Mouse (Mus musculus) cerebellum, adult 9-11 months (tissue): ENCODE measurements around the gene Coro6.

ENCODE experiments used
- DNase-seq: peaks from one replicate; pipeline ENCODE4 v3.0.0; 2022

Coro6 gene

GRCm38 (mm10) chr11:77494344-77494676, 32.1 kb downstream of the Coro6 start:
- no peak for DNase-seq

DNA sequence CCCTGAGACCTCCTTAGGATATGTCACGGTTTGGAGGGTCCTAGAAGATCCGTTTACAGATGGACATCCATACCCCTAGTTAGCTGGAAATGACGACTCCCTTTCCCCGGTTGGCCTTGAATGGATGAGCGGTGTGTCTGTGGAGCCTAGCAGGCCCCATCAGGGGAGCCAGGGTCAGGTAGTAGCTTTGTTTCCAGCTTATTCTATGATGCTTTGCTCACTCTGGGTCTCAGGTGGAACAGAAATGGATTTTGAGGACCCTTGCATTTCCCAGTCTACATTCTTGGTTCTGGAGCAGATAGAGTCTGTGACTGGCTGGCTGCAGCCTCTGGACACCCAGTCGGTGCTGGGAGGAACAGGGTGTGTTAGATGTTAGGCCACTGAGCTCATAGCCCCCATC, 32.6 kb downstream of the Coro6 start:
- DNase-seq, result no peak

DNA sequence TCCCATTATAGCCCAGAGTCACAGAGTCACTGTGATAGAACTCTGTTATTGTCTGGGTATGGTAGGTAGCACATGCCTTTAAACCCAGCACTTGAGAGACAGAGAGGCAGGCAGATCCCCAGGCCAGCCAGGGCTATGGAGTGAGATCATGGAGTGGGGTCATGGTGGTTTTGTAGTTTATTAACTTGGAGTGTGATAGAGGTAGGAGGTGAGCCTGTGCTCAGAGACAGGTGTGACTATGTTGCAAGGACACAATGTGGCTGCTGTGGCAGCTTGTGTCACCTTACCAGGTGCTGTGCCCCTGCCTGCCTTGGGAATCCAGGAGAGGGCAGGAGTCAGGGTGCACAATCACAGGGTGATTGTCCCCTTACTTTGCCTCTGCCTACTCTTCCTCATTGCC, 33.3 kb downstream of the Coro6 start:
- no peak for DNase-seq

- peak; percentile 70 for DNase-seq
These were observed 35.1 kb downstream of the Coro6 start for GRCm38 (mm10) chr11:77497341-77497756.

DNA sequence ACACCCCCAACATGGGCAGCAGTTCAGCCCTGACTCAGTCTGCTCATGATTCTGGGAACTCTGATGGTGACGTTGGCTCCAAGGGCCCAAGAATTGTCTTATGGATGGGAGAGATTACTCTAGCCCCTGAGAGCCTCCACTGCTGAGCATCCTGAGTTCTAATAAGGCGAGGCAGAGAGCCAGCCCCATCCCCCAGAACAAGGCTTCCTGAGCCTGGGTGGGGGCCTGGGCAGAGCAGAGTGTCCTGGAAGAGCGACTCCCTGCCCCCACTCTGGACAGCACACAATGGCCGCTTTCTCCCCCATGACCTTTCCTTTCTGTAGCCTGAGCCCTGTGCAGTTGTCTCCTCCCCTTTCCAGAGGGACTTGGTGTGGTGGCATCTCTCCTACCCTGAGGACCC, 35.6 kb downstream of the Coro6 start:
- no peak for DNase-seq

DNA sequence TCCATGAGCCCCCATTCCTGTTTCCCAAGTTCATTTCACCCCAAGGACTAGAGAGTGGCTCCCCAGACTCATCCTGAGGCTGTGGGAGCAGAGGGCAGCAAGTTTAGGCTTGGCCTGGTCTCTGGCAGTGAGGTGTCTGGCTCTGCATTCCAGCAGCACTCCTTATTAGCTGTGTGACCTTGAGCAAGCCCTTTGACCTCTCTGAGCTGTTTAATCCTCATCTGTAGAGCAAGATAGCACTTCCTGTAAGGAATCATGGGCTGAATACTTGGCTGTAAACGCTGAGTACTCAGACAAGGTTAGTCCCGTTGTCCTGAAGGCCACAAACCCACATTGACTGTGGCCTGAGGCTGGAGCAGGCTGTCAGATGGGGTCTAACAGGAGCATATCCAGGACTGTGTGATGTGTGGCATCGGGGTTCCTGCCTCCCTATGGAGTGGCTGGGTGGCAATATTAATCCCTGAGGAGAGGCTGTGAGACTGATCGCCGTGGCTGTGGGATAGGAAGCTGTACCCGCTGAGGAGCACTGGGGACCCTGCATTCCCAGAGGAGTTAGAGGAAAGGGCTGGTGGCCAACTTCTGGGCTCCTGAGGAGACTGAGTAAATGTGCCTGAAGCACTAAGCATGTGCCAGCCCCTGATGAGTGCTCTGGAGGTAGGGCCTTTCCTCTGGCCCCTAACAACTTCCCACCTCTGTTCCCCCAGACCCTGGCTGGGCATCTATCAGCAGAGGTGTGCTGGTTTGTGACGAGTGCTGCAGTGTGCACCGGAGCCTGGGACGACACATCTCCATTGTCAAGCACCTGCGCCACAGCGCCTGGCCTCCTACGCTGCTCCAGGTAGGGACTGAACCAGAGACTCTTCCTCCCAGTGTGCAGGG, 36.3 kb downstream of the Coro6 start:
- peak; percentile 66 for DNase-seq

GRCm38 (mm10) chr11:77499354-77499753, 37.1 kb downstream of the Coro6 start:
- DNase-seq, result peak; percentile 89

DNA sequence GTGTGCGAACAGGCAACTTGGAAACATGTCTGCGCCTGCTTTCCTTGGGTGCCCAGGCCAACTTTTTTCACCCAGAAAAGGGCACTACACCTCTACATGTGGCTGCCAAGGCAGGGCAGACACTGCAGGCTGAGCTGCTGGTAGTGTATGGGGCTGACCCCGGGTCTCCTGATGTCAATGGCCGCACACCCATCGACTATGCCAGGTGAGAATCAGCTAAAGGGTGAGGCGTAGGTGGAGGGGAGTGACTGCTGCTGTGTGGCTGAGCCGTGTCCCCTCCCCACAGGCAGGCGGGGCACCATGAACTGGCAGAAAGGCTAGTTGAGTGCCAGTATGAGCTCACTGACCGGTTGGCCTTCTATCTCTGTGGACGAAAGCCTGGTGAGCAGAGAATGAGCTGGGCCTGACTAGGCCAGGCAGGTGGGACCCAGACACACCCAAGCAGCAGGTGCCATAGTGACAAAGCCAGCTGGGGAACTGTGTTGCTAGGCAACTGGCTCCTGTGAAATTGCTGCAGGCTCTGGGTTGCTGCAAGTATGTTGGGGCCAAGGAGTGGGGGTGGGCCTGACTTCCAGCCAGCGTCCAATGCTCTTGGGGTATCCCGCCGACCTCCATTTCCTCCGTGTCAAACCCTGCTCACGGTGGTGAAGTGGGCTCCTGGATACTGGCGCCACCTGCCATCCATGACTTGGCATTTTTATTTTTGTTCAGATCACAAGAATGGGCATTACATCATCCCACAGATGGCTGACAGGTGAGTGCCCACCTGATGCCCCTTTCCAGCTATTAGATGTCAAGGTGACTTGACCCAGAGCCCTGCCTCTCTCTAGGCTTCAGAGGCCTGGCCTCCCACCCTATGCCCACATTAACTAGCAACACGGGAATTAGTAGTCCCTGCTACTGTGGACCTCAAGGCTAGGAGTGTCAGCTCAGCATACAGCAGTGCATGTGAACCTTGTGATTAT, 38.4 kb downstream of the Coro6 start:
- peak; percentile 76 for DNase-seq

GRCm38 (mm10) chr11:77501392-77501791, 39.2 kb downstream of the Coro6 start:
- DNase-seq, result peak; percentile 84

- DNase-seq, result peak; percentile 51
These were observed 39.8 kb downstream of the Coro6 start for GRCm38 (mm10) chr11:77501971-77502370.

GRCm38 (mm10) chr11:77502481-77502880, 40.3 kb downstream of the Coro6 start:
- peak; percentile 32 for DNase-seq

DNA sequence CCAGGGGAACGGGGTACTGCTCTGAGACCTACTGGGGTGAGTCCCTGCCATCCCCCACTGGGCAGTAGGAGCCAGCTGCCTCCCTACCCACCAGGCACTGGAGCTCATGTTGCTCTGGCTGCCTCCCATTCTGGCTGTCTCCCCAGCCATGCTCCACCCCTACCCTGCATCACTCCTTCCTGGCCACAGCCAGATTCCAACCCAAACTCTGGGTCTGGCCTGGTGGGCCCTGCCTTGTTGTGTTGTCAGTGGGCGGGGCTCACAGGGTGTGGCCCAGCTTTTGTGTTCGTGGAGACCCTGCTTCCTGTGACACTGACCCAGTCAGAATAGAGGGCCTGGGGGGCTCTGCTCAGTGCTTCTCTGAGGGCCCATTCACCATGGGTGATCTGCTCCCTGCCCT, 41.3 kb downstream of the Coro6 start:
- no peak for DNase-seq

DNA sequence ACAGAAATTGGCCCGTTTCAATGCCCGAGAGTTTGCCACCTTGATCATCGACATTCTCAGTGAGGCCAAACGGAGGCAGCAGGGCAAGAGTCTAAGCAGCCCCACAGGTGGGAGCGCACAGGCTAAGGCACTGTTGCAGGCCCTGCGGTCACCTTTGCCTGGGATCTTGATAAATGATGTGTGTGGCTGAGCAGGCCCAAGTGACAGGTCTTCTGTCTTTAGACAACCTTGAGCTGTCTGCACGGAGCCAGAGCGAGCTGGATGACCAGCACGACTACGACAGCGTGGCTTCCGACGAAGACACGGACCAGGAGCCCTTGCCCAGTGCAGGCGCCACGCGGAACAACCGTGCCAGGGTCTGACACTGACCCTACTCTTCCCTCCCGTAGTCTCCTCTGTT, 42.2 kb downstream of the Coro6 start:
- DNase-seq, result peak; percentile 33

- peak; percentile 40 for DNase-seq
These were observed 43.2 kb downstream of the Coro6 start for GRCm38 (mm10) chr11:77505291-77505980.

- DNase-seq, result peak; percentile 46
These were observed 44.1 kb downstream of the Coro6 start for GRCm38 (mm10) chr11:77506273-77506672.

DNA sequence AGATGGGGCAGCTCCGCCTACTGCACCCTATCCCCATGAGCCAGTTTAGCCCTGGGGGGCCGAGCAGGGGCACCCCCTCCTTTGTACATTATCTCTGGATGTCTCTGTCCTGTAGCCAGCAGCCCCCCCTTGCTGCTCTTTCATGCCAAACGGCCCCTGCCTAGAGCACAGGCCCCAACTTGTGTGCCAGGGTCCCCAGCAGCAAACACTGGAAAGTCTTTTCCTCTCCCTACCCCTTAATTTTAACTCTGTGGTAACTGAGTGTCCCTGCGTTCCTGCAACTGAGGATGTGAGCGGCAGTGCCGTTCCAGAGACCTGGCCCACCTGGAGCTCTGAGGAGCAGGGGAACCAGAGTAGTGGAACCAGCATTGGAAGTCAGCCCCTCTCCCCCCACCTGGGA, 44.7 kb downstream of the Coro6 start:
- DNase-seq, result no peak

DNA sequence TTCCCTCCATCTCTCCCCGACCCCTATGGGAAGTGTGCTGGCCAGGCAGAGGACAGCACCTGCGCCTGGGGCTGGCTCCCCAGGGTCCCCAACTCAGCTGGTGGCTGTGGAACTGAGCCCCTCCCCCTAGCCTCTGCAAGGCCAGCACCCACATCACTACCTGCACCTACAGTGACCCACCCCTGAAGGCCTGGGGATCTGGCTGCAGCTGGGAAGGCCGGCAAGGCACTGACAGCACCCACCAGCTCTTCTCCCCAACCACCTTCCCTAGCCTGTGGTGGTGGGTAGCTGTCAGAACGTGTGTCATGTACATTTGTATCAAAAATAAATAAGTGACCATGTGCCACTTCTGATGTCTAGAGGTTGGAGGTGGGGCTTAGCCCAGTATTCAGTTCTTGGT, 45.2 kb downstream of the Coro6 start:
- DNase-seq, result peak; percentile 55

DNA sequence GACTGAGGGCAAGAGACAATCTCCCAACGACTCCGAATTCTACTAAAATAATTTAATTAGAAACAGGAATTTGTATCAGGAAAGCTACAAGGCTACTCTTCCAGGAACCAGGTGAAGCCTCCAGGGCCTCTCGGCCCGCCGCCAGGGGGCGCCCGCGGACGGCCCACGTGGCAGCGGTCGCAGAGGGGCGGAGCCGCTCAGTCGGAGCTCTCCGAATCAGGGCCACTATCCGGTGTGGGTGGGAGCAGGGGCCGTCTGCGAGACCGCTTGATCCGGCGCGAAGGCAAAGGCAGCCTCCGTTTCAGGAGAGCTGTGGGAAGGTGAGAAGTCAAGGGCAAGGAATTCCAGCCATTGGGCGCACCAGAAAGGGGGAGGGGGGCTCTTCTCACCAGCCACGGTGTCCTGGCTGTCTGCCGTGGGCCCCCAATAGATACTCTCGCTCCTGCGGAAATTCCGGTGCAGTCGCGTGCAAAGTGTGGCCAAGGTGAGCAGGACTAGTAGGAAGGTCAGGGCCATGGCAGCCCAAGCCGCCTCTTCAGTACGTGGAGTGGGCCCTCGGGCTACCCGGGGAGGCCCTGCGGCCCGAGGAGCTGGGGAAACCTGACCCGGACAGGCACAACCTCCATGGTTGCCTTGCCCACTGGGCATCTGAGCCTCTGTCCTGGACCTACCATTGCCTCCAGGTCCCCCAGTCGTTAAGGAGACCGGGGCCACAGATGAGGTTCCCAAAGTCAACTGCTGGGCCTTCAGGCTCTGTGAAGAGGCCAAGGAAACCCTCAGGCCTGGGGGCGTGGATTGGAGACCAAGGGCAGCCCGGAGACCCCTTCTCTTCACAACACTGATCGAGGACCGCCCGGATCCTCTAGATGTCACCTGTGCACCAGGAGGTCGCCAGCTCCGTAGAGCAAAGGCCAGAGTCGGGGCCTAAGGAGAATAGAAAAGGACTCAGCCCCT, 46.1 kb downstream of the Coro6 start:
- peak; percentile 80 for DNase-seq

DNA sequence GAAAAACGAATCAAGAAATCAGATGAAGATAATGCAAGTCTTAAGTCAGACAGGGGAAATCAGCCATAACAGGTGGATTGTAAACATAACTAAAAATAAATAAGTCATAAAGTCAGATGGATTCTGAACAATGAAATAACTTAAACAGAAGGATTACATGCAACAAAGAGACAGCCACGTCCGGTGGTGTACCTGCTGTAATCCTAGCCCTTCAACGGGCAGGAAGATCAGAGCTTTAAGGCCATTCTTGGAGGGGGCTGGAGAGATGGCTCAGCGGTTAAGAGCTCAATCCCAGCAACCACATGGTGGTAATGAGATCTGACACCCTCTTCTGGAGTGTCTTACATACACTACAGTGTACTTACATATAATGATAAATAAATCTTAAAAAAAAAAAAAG, 49.1 kb downstream of the Coro6 start:
- peak; percentile 16 for DNase-seq

DNA sequence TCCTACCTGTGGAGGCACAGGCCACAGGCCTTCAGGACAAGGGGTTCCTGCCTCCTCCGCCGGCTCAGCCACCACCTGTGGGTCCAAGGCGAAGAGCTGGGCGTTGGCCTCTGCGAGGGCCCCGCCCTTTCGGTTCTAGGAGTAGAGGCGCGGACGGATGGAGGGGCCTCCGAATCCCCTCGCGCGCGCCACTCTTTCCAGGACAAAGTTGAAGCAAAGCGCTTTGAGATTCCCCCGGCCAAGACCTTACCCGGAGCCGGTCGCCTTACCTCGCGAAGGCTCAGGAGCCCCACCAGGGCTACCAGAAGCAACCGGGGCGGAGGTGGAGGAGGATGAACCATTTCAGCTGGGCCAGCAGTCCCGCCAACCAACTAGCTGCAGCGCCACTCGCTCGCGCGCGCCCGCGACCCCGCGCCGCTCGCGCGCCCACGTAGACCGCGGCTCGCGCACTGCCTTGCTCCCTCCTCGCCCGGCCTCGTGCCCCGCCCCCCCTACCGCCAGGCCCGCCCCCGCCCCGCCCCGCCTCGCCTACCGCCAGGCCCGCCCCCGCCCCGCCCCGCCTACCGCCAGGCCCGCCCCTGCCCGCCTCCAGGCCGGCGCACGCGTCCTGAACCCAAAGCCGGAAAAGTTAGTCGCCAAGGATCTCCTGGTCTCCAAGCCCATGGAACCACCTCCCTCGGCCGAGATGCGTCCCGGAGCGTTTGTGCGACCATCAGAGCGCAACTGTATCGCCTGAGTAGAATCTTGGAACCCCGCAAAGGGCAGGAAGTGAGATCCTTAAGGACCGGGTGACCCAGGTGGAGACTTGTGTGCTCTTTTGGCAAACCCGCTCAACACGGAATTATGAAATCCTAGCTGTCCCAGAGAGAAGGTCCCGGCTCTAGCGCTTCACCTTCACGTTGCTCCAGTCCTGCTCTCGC, 50.9 kb downstream of the Coro6 start:
- peak; percentile 83 for DNase-seq

DNA sequence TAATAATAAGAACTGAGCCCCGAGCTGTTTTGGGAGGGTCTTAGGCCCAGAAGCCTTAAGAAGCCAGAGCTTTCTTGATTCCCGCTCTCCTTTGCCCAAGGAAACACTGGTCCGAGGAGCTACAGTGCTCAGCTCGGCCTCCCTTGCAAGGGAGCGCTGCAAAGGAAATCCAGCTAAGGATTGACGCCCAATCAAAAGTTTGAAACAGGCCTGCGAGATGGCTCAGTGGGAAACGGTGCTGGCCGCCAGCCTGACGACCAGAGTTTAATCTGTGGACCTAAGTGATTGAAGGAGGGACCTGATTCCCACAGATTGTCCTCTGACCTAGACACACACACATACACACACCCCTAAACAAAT, 51.6 kb downstream of the Coro6 start:
- DNase-seq, result peak; percentile 34
